Mouse (Mus musculus): Measurements from ENCODE around the gene Nt5e. TPM values are rescaled to one million over a fixed set of nuclear protein-coding genes. Genes with fewer than 3 reads are reported as not detected.

Nt5e gene
- polyA plus RNA-seq, 2 experiments = 19.1 to 27.3 TPM

DNA sequence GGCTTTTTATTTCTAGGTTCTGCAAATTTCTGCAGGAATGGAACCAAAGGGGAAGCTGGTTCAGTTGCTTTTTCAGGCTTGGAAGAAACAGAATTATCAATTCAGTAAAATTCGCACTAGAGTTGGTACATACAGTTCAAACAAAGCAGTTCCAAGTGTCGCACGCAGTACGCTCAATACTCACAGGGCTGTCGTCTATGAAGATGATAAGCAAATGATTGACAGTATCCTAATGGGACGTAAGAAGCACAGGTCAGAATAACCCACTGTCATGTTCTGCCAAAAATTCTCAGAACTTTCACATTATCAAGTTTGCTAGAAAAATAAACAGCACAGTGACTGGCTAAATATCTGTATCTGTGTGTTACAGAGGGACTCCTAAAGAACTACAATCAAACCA lies 77.5 kb downstream of the Nt5e start:
- Histone ChIP-seq H3K27ac (replicated peaks; ENCODE audit: low read depth, low read length) (no peak overlapping the region), H3K4me3 (replicated peaks; ENCODE audit: low read length) (no peak overlapping the region), H3K4me1 (ENCODE audit: control insufficient read depth, insufficient read depth, low read length) (no peaks in the 10 kb centered on the region), H3K9ac (ENCODE audit: low read depth, low read length, severe bottlenecking) (no peak overlapping the region), H3K27me3 (ENCODE audit: control insufficient read depth, insufficient read depth, low read length) (no peaks in the 10 kb centered on the region), H3K9me3 (ENCODE audit: control insufficient read depth, low read length) (no peaks in the 10 kb centered on the region), H3K36me3 (ENCODE audit: control insufficient read depth, insufficient read depth, low read length) (peaks cover 21% of the 10 kb centered on the region), H3K4me2 (replicated peaks; ENCODE audit: low read depth, low read length, severe bottlenecking) (no peak overlapping the region)
- 94% methylated on average over 6 of the region's 6 CpGs for WGBS
- DNase-seq (ENCODE audit: low spot score) (no peak), ATAC-seq (ENCODE audit: low FRiP score, low read depth) (no peak)
- no peak for TF ChIP-seq POLR2A (IDR thresholded peaks at IDR 0.05; ENCODE audit: borderline replicate concordance, extremely low read depth, insufficient read depth, insufficient read length)

DNA sequence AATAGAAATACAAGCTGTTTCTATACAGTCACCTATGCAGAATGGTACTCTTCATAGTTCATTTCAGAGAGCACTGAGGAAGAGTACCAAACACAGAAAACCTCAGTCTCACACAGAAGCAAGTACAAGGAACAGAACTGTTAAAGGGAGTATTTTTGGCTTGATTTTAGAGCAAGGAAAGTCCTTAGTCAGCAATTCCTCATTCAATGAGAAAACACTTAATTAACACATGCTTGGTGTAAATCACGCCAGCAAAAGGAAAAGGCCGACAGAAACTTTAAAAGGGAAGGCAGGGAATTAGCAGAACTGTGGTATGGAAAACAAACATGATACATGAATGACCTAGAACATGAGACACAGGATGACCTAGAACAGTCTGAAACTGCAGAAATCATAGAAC lies 83.0 kb downstream of the Nt5e start:
- H3K27ac ChIP-seq (replicated peaks; ENCODE audit: low read depth, low read length) = no peak overlapping the region
- no peak for DNase-seq (ENCODE audit: low spot score)
- no peaks in the 10 kb centered on the region for H3K4me1 ChIP-seq (ENCODE audit: control insufficient read depth, insufficient read depth, low read length)
- WGBS = 77% methylated on average over 2 of the region's 2 CpGs
- peaks cover 12% of the 10 kb centered on the region for H3K36me3 ChIP-seq (ENCODE audit: control insufficient read depth, insufficient read depth, low read length)
- H3K9me3 ChIP-seq (ENCODE audit: control insufficient read depth, low read length) = no peaks in the 10 kb centered on the region
- no peak overlapping the region for H3K4me2 ChIP-seq (replicated peaks; ENCODE audit: low read depth, low read length, severe bottlenecking)
- no peak overlapping the region for H3K4me3 ChIP-seq (replicated peaks; ENCODE audit: low read length)
- TF ChIP-seq POLR2A (IDR thresholded peaks at IDR 0.05; ENCODE audit: borderline replicate concordance, extremely low read depth, insufficient read depth, insufficient read length) = no peak
- ATAC-seq (ENCODE audit: low FRiP score, low read depth) = no peak
- H3K9ac ChIP-seq (ENCODE audit: low read depth, low read length, severe bottlenecking) = no peak overlapping the region
- no peaks in the 10 kb centered on the region for H3K27me3 ChIP-seq (ENCODE audit: control insufficient read depth, insufficient read depth, low read length)

DNA sequence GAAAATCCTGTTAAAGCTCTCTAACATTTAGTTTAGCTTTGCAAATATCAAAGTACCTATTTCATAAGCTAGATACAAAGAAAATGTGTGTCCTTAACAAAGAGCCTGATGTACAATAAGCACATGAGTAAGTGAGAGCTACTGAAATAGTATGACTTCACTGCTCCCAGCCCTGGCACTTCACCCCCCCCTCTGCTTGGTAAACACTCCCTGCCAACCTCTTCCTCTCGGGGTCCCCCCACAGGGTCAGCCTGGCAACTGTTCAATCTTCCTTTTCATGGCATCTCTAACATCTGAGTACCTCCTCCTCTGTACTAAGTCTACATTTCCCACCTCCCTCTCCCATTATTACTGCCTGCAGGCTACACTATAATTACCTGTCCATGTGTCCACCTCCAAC lies 89.8 kb downstream of the Nt5e start:
- no peak for TF ChIP-seq POLR2A (IDR thresholded peaks at IDR 0.05; ENCODE audit: borderline replicate concordance, extremely low read depth, insufficient read depth, insufficient read length)
- H3K27me3 ChIP-seq (ENCODE audit: control insufficient read depth, insufficient read depth, low read length) = no peaks in the 10 kb centered on the region
- no peak overlapping the region for H3K4me3 ChIP-seq (replicated peaks; ENCODE audit: low read length)
- H3K4me2 ChIP-seq (replicated peaks; ENCODE audit: low read depth, low read length, severe bottlenecking) = no peak overlapping the region
- no peak for ATAC-seq (ENCODE audit: low FRiP score, low read depth)
- H3K27ac ChIP-seq (replicated peaks; ENCODE audit: low read depth, low read length) = no peak overlapping the region
- H3K9me3 ChIP-seq (ENCODE audit: control insufficient read depth, low read length) = no peaks in the 10 kb centered on the region
- peaks cover 22% of the 10 kb centered on the region for H3K36me3 ChIP-seq (ENCODE audit: control insufficient read depth, insufficient read depth, low read length)
- WGBS = 62% methylated on average over 1 of the region's 1 CpGs
- no peaks in the 10 kb centered on the region for H3K4me1 ChIP-seq (ENCODE audit: control insufficient read depth, insufficient read depth, low read length)
- no peak overlapping the region for H3K9ac ChIP-seq (ENCODE audit: low read depth, low read length, severe bottlenecking)
- DNase-seq (ENCODE audit: low spot score) = no peak

Other genes with a start within 250 kb of the Nt5e start
- 26.5 and 39.5 TPM in 2 replicates for gene Snx14, start 111.8 kb downstream of the Nt5e start, polyA plus RNA-seq (2012; rRNA removed)
- 20.7 and 23.2 TPM in 2 replicates for gene Snx14, start 111.8 kb downstream of the Nt5e start, polyA plus RNA-seq (2014; fragmentation: Nextera tagmentation; extraction: Ambion mirVana)
- 1.2 and 1.7 TPM in 2 replicates for gene Gm20537, start 129.4 kb downstream of the Nt5e start, polyA plus RNA-seq (2012; rRNA removed)
- 0.35 TPM in 1 of 2 replicates, not detected in the other for gene Gm20537, start 129.4 kb downstream of the Nt5e start, polyA plus RNA-seq (2014; fragmentation: Nextera tagmentation; extraction: Ambion mirVana)
- 59.8 and 86.2 TPM in 2 replicates for gene Syncrip, start 155.4 kb downstream of the Nt5e start, polyA plus RNA-seq (2012; rRNA removed)
- gene Syncrip, start 155.4 kb downstream of the Nt5e start, polyA plus RNA-seq (2014; fragmentation: Nextera tagmentation; extraction: Ambion mirVana) = 119 and 122 TPM in 2 replicates
- gene Zfp949, start 220.8 kb downstream of the Nt5e start, polyA plus RNA-seq (2012; rRNA removed) = 8.2 TPM in 2 replicates
- 10.1 and 12.4 TPM in 2 replicates for gene Zfp949, start 220.8 kb downstream of the Nt5e start, polyA plus RNA-seq (2014; fragmentation: Nextera tagmentation; extraction: Ambion mirVana)